Mouse (Mus musculus) heart, adult 8-10 months (tissue): Measurements from ENCODE around the gene Vmn1r54. TPM values are rescaled to one million over a fixed set of nuclear protein-coding genes. Genes with fewer than 3 reads are reported as not detected.
"Not testable (repeated sequence)": the region's sequence is repeated elsewhere in the genome, so short reads cannot be mapped to it uniquely, and the experiment has no call there.

ENCODE experiments used
- DNase-seq: peaks from one replicate; pipeline ENCODE4 v3.0.0; 2022; ENCODE audit warnings: low spot score
- total RNA-seq, 4 experiments: library from RNA; stranded (reverse); gene quantifications; 2 replicates each; pipeline ENCODE4 v1.2.4; 2022

Gene Vmn1r54
- total RNA-seq = not detected

DNA sequence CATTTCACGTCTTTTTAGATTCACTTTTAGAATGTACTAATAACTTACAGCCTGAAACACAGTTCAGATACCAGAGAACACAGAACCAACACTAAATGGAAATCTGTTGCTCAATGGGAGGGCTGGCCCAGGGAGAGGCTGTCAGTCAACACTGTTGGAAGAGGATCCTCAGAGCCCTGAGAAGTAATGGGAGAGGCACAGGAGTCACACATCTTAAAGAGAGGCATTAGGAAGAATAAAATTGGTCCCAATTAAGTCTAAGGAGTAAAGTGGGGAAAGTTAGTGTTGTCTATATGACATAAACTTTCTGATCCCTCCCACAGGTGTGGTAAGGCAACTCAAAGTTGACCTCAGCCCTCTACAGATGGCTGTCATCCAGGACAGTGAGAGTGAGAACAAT lies at the start of gene Vmn1r54:
Vmn1r54 (plus strand) TSS at position 301 of the 400 bp plus-strand sequence.
- no peak for DNase-seq

DNA sequence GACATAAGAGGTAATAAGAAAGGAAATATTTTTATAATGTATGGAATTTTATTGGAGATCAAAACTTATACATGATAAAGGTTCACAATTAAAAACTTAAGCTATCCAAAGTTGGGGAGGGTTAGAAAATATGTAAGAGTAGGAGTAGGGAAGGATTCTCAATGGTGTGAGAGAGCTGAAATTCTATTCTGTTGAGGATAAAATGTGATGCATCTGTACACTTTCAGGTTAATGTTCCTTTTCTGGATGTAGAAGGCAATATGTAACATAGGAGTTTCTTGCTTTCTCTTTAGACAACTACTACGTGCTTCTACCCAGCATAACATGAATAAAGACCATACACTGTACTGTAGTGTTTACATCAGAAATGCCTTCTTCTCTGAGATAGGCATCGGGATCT lies 43.6 kb upstream of the Vmn1r54 start, which contains the start of gene V1ra8:
V1ra8 (plus strand) TSS at position 301 of the 400 bp plus-strand sequence.
- DNase-seq = not testable (repeated sequence)

DNA sequence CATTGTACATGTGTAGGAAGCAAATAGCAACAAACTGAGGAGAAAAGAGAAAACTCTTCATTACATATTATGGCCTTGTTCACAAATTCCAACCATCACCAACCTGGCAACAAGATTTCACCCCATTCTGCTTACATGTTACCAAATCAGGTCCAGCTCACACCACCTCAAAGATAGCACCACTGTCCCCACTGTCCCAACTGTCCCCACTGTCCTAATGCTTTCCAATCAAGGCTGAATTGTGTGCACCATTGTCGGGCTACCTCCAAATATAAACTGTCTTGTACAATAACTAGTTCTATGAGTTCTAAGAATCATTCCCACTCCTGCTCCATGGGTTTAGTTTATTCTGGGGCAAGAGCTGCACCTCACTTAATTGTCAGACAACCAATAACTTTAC lies 21.8 kb upstream of the Vmn1r54 start, which contains the start of gene Vmn1r53:
Vmn1r53 (minus strand) TSS at position 101 of the 400 bp plus-strand sequence.
- no peak for DNase-seq

DNA sequence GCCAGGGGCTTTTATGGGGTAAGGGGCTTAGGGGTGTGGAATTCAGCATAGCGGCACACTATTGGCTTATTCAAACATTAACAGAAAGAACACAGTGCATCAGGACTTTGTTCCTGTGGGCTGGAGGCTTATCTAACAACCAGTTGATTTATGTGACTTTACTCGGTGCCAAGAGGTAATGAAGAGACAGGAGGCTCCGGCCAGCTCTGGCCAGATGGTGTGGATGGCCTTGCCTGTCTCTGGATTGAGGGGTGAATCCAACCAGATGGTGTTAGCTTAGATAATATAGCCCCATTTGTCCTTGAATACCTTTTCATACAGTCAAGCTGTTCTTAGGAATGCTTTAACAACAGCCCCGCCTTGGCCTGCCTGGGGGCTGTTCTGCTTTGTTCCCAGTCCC lies 14.0 kb upstream of the Vmn1r54 start:
- not testable (repeated sequence) for DNase-seq

DNA sequence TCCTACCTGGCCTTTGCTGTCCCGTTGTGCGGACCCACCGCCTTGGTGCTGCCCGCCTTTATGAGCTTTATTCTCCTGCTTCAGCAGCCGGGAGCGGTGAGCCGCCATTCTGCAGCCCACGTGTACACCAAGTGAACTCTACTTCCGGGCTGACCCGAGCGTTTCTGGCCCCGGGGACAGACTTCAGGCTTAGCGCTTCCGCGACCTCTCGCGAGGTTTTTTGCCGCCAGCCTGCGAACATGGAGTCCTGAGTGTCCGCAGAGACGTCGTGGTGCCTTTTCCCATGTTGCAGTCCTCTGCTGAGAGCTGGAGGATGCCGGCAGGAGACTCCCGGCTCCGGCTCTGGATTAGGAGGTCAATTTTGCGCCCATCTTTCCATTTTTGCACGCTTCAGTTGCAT lies 13.4 kb upstream of the Vmn1r54 start:
- no peak for DNase-seq

DNA sequence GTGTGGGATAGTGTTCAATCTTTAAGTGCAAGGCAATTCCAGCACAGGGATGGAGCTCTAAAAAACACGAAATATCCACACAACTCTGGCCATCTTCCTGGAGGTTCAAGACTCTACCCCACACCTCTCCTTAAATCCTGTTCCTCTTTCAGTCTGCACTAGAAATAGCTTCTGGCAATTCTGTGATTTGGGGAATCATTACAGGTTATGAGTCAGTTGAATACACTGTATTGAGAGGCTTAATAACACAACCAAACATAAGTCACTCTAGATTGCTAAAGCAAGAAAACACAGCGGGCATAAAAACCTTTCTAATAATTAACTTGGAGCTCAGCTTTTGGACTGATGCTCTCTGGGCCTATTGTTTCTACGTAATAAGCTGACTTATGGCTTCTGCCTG lies 2.1 kb upstream of the Vmn1r54 start:
- DNase-seq = no peak

DNA sequence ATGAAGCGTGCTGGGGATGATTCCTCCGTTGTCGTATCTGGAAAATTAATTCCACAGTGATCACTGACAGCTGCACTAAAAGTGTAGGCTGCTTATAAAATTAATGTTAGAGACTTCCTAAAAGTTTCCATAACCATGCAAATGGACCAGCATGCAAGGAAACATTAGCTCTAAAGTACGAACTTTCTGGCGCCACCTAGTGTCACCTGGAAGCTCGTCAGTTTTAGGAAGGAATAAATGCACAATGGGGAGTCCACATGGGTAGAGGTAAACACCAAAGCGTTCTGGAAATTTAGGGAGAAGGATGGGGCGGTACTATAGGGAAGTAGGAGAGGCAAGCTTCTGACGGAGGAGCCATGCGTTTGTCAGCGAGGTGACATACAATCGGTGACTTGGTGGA lies 42.2 kb downstream of the Vmn1r54 start:
- no peak for DNase-seq

DNA sequence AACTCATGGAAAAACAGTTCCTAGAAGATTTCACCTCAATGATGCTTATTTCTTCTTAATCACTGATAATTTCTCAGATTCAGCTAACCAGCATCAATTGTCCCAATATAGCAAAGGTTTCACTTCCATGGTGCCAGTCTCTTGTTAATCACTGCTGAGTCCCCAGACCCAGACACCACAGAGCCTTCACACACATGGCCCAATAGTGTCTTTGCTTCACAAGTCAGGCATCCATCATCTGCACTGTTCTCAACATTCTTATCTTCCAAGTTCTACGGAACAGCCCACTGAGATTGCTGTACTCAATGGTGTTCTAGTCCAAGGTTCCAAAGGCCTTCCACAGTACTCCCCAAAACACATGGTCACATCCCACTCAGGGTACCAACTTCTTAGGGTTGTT lies 54.8 kb downstream of the Vmn1r54 start, which contains the start of gene BC048671:
BC048671 (plus strand) TSS at position 301 of the 400 bp plus-strand sequence.
- DNase-seq = no peak

DNA sequence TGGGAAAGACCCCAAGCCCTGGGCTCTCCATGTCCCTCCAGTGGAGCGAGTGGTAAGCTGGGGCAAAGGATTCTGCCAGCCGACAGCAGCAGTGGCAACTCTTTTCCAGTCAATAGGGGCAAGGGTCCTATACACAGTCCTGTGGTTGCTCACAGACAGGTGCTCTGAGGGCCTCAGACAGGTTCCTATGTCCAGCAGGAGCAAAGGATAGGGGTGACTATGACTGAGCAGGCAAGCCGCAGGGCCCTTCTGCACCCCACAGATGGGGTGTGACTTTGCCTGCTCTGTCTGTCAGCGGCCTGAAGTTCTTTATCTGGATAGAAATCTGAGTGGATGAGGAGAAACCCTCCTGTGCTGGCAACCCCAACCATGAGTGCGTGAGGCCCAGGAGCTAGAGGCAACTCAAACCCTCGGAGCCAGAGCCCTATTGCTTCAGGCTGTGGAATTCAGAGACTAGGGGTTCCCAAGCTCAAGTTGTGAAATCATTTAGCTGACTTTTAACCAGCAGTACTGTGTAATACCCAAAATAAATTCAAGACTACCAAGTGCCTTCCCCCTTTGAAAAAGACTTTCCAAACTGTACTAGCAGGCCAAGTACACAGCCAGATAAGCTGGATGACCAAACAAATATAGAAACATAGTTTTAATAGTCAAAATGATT lies 60.3 kb downstream of the Vmn1r54 start:
- DNase-seq = no peak

DNA sequence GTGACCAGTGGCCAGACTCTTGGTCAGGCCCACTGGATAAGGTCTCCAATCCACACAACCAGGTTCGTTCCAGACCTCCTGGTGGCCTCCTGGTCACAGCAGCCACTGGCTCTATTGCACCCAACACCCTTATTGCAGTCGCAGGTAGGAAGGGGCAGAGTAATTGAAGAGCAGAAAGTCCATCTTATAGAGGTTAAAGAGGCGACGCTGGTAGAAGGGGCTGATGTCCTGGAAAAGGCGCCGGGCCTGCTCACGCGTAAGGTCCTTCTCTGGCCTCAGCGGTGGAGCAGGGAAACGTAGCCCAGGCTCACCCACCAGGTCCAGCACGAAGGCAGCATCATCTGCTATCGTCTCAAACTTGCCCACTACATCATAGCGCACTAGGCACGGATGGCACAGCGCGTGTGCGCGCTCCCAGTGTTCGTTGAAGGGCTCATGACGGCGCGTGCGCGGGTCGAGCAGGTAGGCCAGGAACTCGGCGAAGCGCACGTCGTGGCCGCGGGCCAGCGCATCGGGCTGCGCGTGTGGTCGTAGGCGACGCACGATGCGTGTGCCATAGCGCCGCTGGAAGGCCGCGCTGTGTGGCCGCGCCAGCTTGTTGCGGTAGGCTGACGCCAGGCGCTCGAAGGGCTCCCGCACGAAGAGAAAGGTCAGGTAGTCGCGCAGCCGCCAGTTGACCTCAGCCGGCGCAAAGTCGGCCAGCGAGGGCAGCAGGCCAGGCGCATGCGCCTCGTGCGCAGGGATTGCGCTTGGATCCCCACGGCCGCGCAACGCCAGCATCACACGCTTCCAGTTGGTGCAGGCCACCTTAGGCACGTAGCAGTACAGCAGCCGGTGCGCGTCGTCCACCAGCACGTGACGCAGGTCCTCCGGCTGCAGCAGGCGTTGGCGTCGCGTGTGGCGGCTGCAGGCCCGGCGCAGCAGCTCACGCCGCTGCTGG lies 63.0 kb downstream of the Vmn1r54 start:
- DNase-seq = no peak

DNA sequence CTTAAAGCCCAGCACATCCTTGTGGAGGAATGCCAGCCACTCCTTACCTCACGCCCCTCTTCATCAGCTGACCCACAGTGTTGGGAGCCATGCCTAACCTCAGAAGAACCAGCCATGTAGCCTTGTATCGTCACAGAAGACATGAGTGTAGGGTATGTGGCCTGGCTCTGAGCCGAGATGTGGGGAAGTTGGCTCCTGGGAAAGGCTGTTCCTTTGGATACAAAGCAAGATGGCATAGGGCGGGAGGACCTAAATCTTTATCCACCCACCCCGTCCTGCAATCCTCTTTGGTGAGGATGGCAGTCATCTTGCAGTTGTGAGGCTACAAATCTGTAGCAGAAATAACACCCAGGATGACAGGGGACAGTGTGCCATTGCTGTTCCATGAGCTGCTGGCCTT lies 69.9 kb downstream of the Vmn1r54 start:
- DNase-seq = no peak

DNA sequence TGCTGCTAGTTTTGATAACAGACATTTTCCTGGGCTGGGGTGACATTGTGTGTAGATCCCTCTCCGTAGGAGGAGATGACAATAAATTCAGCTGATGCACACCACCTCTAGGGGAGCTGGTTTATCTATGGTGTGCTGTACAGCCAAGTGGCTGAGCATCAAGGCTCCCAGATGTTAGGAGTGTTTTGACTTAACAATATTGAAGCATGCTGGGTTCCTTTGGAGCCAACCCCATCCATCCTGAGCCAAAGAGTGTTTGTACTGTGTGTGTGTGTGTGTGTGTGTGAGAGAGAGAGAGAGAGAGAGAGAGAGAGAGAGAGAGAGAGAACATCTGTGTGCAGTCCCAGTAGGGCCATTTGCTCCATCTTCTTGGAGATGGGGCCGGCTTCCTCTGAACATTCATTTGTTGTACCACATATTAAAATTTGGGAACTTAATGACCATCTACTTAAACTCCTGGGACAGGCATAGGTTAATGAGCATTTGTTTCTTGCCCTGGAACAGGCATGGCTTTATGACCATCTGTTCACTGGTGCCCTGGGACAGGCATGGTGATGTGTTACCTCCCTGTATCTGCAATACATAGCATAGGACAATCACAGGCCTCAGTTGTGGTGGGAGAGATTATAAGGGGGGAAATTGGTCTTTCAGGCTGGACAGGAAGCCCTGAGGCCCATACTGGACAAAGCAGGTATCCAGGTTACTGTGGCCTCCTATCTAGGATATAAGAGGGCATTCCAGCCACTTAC lies 71.6 kb downstream of the Vmn1r54 start:
- DNase-seq = no peak

DNA sequence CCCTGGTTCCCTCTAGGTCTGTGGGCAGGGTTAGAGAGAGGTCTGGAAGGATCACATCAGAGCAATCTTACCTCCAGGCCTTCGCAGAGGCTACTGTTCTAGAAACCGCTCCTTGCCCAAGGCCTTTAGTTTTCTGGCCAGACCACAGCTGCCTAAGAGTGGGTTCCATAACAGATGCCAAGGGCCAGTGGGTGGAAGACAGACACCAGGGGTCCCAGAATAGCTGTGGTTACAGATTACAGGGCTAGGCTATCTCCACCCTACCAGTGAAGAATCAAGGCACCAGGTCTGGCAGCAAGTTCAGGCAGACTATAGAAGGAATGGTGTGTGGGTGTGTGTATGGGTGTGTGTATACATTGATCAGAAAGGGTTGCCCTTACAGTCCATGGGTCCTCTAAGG lies 72.9 kb downstream of the Vmn1r54 start:
- DNase-seq = no peak

DNA sequence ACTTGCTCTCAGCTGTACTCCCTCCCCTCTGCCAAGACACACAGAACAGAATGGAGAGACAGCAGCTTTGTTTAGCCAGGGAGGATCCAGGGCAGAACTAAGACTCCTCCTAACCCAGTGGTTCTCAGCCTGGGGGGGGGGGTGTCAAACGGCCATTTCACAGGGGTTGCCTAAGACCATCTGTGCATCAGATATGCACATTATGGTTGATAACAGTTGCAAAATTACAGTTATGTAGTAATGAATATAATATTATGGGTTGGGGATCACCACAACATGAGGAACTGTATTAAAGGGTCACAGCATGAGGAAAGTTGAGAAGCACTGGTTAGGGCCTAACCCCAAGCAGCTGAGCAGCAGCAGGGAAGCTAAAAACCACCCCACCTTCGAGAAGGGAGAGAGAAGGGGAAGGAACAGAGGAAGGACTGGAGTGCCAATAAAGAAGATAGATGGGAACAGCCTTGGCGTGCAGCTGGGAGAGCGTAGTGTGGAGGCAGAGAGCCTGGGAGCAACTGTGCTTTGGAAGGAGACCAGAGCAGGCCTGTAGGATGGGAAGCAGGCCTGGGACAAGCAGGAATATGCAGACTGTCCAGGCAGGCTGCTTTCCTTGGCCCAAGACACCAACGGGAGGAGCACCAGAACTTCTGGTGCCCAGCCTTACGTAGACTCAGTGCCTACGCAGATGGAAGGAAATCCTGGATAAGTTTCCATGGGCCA lies 73.5 kb downstream of the Vmn1r54 start:
- DNase-seq = peak; percentile 31

DNA sequence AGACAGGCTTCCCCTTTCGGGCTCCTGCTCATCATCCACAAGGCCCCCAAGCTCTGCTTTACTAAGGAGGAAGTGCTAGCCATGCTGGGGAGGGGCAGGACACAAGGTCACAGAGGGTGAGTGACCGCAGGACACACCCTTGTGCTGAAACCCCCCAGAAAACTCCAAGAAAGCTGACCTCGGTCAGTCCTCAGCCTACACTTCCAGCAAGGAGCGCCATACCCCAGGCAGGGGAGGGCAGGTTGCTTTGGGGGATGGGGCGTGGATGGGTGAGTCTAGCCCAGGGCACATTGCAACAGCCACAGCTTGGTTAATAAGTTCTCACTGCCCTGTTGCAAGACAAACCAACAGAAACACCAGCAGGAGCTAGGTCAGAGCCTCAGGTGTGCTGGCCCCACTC lies 74.3 kb downstream of the Vmn1r54 start:
- DNase-seq = no peak

Other genes starting within 250 kb of the Vmn1r54 start
- not detected for gene Vmn1r47, start 230.2 kb upstream of the Vmn1r54 start, total RNA-seq
- gene Vmn1r48, start 209.5 kb upstream of the Vmn1r54 start, total RNA-seq = not detected
- gene Vmn1r49, start 167.8 kb upstream of the Vmn1r54 start, total RNA-seq = not detected
- not detected for gene Vmn1r50, start 144.9 kb upstream of the Vmn1r54 start, total RNA-seq
- not detected for gene Vmn1r51, start 123.7 kb upstream of the Vmn1r54 start, total RNA-seq
- not detected for gene Vmn1r52, start 71.5 kb upstream of the Vmn1r54 start, total RNA-seq
- not detected for gene V1ra8, start 43.5 kb upstream of the Vmn1r54 start, total RNA-seq
- not detected for gene Vmn1r53, start 21.9 kb upstream of the Vmn1r54 start, total RNA-seq
- not detected for gene BC048671, start 54.9 kb downstream of the Vmn1r54 start, total RNA-seq
- under 1 TPM in 1 of 4 experiments, not detected in 3; 0.32 TPM for gene Chst13, start 78.9 kb downstream of the Vmn1r54 start, total RNA-seq
- gene Uroc1, start 87.0 kb downstream of the Vmn1r54 start, total RNA-seq = not detected
- gene Zxdc, start 123.2 kb downstream of the Vmn1r54 start, total RNA-seq = 10 to 100 TPM; 13.0 to 15.0 (median 14.3) TPM
- gene Cfap100, start 182.5 kb downstream of the Vmn1r54 start, total RNA-seq = under 1 TPM in 2 of 4 experiments, not detected in 2; 0.22 to 0.90 TPM
- 10 to 100 TPM; 55.7 to 79.2 (median 65.3) TPM for gene Klf15, start 216.3 kb downstream of the Vmn1r54 start, total RNA-seq
- gene Aldh1l1, start 240.1 kb downstream of the Vmn1r54 start, total RNA-seq = 1 to 10 TPM; 1.8 to 5.1 (median 3.7) TPM